Mouse (Mus musculus): Measurements from ENCODE around the gene Cdca4.

DNA sequence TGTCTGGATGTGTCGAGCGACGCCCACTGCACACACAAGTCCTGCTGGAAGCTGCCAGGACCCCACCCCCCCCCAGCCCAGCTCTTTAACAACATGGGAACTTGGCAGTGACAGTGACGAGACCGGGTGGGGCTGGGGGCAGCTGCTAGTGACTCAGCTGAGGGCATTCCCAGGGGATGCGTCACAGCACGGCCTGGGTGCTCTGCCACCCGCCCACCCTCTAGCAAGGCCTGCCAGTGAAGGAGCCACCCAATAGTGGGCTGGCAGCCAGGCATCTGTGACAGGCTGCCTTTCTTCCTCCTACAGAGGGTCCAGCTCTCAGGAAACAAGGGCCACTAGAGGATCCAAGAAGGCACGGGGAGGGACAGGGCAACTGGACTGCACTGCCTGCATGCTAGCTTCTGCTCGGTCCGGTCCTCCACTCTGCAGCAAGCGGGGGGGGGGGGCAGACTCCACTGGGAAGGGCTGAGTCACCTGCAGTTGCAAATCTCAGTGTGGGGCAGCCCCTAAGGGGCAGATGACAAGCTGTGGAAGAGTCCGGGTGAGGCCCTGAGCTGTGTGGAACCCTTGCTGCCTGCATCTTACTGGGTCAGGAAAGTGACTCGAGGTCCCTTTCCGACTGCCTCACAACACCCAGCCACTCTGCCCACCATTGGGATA is 31.4 kb downstream of the Cdca4 start:
- TF ChIP-seq POLR2A (IDR thresholded peaks at IDR 0.05; ENCODE audit: borderline replicate concordance, low read depth, low read length): no peak
- no peak for TF ChIP-seq CTCF (IDR thresholded peaks at IDR 0.05; ENCODE audit: low read depth, low read length)

Measured in bone marrow macrophage, adult 2 months (primary cell).